Mouse (Mus musculus) erythroid progenitor cell, adult 5-6 weeks (primary cell): ENCODE data around the gene Asb4. TPM values are rescaled to one million over a fixed set of nuclear protein-coding genes. Genes with fewer than 3 reads are reported as not detected.
A peak's percentile ranks its signal among the peaks of the same experiment; 100 is the strongest.

ENCODE experiments used
- ATAC-seq: replicated peaks from 2 replicates; pipeline ENCODE4 v1.8.0; 2016; ENCODE audit warnings: moderate number of reproducible peaks, mild to moderate bottlenecking, moderate TSS enrichment, inconsistent platforms; ENCODE audit not compliant: poor library complexity, low FRiP score, severe bottlenecking
- total RNA-seq, 2 experiments: library from RNA; stranded (forward) in 1 of 2; stranded (reverse) in 1 of 2; fragments of 150-400 nt in 1 of 2; fragments of 186-747, 209-891 nt in 1 of 2; gene quantifications; 2 replicates each; pipeline versions ENCODE4 v1.2.3 to v1.2.4; 2015 to 2017; ENCODE audit warnings: low replicate concordance in 2 of 2

Asb4 gene
- total RNA-seq, 2 experiments from 2014 or later = not detected

GRCm38 (mm10) chr6:5387396-5387795, 4.2 kb downstream of the Asb4 start:
- ATAC-seq = no peak

DNA sequence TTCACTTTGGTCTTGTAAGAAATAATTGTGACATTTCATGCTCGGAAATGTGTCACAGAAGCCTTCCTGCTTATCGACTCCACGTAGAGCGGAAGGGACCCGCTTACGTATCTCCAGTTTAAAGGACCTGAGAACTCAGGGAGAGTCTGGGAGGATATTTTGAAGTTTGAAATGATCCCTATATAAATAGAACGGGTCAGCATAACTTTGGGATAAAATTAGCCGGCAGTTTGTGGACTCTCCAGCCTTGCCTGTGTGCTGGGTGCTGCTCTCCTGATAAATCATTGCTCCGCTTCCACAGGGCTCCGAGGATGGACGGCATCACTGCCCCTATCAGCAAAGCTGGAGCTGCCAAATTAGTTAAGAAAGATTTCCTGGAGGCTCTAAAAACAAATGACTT, 7.1 kb downstream of the Asb4 start:
- ATAC-seq = no peak

DNA sequence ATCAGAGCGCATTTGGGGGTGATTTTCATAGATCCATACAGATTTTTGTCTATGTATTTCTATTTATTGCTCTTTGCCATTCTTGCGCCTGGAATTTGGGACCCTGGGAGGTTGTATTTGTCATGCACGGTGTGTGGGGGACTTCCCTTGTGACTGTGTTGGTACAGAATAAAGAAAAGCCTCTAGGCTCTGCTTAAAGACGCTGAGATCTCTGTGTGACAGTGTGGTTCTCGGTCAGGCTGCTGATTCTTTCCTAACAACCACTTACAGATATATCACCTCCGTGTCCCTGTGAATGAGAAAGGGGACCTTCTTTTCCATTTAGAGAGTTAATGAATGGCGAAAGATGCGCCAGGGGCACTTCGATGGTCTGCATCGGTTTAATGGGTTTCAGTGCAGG, 7.8 kb downstream of the Asb4 start:
- no peak for ATAC-seq

- no peak for ATAC-seq
Measured at GRCm38 (mm10) chr6:5394971-5395370, 11.8 kb downstream of the Asb4 start.

DNA sequence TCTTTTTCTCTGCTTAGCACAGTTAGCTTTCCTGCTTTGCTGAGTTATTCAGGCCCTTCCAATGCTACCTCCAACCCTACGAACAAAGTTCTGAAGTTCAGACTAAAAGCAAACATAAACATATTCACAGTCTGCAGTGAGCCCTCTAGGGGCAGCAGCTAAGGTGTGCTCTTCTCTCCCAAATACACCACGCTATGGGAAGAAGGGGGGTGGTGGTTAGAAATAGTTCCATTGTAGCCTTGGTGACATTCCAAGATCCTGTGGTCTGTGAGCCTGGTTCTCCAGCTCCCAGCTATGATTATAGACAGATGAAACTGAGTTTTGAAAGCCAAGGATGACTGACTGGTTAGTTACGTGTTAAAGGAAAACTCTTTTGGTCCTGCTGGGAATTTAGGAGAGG, 13.6 kb downstream of the Asb4 start:
- ATAC-seq = no peak

DNA sequence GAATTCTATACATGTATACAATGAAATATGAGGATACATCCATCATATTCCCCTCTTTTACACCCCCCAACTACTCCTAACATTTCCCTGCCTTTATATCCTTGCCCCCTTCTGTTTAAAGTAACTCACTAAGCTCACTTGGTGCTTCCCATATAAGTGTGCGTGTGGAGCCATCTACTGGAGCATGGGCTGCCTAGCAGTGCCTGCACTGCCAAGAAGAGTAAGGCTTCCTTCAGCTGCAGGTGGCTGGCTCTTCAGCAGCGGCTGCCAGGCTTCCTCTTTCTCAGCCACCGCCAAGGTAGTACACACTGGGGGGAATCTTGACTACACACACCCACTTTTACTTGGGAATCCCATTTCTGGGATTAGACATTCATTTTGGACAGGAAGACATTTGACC, 18.2 kb downstream of the Asb4 start:
- peak; percentile 61; the same call in 1 of the 2 replicates for ATAC-seq

GRCm38 (mm10) chr6:5403095-5403815, 20.1 kb downstream of the Asb4 start:
- ATAC-seq = no peak

DNA sequence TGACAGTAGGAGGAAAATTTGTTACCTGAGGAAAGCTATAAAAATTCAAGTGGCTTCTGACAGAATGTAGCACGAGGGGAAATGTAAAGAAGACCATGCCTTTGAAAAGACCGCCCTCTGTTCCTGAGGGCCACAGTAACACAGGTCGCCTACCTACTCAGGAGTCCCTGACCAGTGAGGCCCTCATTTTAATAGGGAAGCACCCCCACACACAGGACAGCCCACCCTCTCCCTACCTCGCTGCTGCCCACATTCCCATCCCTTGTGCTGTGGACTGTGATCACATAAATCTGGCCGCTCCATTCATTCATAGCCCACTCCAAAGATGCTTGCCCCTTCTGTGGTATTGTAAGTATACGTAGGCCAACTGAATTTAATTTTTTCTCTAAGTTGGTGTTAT, 20.8 kb downstream of the Asb4 start:
- no peak for ATAC-seq

DNA sequence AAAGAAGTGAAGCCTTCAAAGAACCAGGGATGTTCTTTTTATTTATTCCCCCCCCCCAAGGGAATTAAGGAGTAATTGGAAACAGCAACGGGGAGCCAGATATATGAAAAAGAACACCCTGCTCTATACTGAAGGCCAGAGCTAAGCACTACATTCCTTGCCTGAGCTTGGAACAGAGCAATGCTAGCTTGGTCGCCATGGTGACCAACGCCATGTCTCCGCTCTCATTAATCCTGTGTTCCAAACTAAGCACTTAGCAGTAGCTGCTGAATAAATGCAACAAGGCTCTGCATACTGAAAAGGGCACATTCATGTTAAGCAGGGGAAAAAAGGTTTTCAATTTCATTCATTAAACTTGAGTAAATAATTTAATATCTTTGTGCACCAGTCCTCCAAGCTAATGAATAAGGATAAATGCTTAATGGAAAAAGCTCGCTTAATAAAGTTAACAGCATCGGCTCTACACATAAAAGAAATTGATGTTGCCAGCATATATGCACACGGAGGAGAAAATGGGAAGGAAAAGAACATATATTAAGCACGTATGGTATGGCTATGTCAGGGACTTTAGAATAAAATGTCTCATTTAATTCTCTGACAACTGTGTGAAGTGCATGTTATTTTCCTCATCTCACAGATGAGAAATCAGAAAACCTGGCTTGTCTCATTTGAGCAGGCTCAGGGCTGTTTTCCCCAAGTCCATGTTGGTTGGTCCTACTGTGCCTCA, 25.4 kb downstream of the Asb4 start:
- ATAC-seq = no peak

- ATAC-seq = no peak
Measured at GRCm38 (mm10) chr6:5409676-5410075, 26.5 kb downstream of the Asb4 start.

GRCm38 (mm10) chr6:5410697-5411391, 27.7 kb downstream of the Asb4 start:
- ATAC-seq = peak; percentile 76; the same call in 1 of the 2 replicates

DNA sequence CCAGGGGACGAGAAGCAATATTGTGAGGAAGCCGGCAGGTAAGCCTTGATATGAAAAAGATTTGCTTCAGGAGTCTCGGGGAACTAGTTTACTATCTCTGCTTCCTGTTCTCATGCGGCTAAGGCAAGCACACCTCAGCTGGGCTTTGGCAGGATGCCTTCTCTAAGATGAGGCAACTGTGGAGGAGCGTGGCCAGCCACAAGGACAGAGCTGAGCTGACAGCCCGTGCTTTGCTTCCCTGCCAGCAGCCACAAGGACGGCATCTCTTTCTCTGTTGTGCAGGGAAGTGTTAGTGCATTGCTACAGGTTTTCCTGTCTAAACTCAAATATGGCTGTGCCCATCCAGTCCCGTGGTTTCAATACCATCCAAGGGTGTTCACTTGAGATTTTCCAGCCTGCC, 30.1 kb downstream of the Asb4 start:
- no peak for ATAC-seq

DNA sequence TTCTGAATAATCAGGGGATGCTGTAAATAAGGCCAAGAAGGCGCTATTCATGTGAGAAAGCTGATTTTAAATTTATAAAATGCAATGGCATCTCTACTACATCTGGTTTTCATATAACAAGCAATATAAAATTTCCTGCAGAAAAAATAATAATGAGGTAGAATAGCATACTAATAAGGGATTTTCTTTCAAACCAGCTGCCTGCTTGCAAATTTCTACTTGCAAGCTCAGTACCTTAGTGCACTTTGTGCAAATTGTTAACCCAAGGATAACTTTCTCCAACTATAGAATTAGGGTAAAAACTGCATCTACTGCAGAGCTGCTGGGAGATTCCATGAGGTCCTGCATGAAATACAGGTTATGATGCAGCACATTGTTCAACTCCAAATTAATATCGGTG, 38.3 kb downstream of the Asb4 start:
- ATAC-seq = no peak

DNA sequence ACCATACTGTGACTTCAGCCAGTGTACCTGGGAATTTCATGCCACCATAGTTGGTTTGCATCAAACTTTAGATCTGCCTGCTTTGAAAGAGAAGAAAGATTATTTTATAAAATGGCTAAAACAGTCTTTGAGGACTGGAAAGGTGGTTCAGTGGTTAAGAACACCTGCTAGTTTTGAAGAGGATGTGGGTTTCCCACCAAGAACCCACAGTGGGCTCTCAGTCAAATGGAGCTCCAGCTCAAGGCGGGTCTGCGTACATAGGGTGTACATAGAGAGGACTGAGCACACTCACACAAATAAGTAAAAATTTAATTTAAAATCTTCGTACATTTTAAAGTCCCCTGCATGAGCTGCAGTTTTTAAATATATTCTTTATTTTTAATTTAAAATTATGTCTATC, 39.2 kb downstream of the Asb4 start:
- ATAC-seq = no peak

- no peak for ATAC-seq
Measured at GRCm38 (mm10) chr6:5423594-5423993, 40.4 kb downstream of the Asb4 start.

- ATAC-seq = no peak
Measured at GRCm38 (mm10) chr6:5427033-5427432, 43.8 kb downstream of the Asb4 start.

GRCm38 (mm10) chr6:5429562-5429961, 46.4 kb downstream of the Asb4 start:
- no peak for ATAC-seq

DNA sequence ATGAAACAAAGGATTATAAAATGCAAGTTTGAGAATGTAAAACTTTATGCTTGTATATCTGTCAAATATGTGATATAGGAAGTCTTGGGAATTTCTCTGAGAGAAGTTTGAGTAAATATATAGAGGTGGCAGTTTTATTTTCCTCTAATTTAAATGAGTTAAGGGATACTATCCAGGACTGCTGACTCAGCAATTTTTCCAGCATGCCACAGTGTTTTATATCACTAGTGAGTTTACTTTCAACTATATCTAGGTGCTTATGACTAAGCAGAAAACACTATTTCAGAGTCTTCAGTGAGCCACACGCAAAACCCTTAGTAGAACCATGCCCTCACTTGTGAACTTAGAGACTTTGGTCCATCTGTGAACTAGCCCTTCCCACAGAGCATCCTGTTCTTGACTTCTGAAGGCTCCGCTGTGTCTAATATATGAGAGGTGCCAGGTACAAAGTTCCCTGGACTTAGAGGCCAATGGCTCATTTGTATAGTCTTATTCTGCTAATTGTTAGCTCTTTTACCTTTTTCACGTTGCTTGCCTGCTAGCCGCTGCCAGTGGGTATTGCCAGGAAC, 46.9 kb downstream of the Asb4 start:
- ATAC-seq = no peak

DNA sequence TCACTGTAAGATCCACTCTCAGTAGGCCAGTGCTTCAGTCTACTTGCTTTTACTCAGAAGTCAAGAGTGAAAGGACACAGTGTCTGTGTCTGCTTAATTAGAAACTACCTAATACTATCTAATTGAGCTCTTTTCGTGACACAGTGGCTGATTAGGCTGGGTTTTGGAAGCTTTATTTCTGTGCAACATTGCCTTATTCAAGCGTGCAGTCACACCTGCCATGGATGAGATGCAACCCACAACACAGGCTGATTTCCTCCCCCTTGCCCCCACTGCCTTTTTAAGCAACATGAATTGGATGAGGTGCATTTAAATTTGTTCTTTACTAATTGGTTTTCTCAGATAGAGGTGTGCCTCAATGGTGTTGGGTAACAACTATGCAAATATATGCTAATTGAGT, 50.7 kb downstream of the Asb4 start:
- no peak for ATAC-seq

DNA sequence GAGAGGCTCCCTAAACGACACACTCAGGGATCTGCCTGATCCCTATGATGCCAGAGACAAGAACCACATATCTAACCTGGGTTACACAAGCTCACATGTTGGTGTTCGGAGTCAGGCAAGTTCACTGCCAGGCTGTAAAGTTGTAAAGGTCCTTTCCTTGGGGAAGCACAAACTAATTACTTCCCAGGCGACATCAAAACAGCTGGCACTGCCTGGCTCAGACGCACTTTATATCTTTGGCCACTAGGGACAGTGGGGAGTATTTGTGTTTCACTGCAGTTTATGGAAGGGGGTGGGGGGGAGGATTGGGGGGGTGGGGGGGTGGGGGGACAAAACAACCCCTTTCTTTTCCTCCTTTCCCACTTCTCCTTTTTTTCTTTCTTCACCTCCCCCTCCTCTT, 54.6 kb downstream of the Asb4 start:
- no peak for ATAC-seq

GRCm38 (mm10) chr6:5441221-5441620, 58.0 kb downstream of the Asb4 start:
- no peak for ATAC-seq
